Mouse (Mus musculus) liver, adult 2 months (tissue): ENCODE measurements around the gene Cdc42ep4. TPM values are rescaled to one million over a fixed set of nuclear protein-coding genes. Genes with fewer than 3 reads are reported as not detected.

Source experiments
- DNase-seq: peaks from one replicate; pipeline ENCODE4 v3.0.0-alpha.2; 2011; ENCODE audit warnings: low read depth, low spot score; ENCODE audit errors: extremely low read depth
- H3K27ac ChIP-seq: fragments of 200-500 bp; replicated peaks from 2 replicates; pipeline ENCODE4 v1.5.1; 2012; ENCODE audit warnings: low read depth, mild to moderate bottlenecking, control low read depth, inconsistent platforms, low read length; ENCODE audit not compliant: insufficient read depth
- H3K27me3 ChIP-seq: fragments of 200-500 bp; 2 replicates; pipeline ENCODE4 v1.6.1; 2012; ENCODE audit warnings: mild to moderate bottlenecking, moderate library complexity, low read length, inconsistent platforms; ENCODE audit not compliant: control insufficient read depth, insufficient read depth
- H3K36me3 ChIP-seq: fragments of 200-500 bp; 2 replicates; pipeline ENCODE4 v1.6.1; 2012; ENCODE audit warnings: low read length, inconsistent platforms; ENCODE audit not compliant: control insufficient read depth, insufficient read depth
- H3K4me1 ChIP-seq: fragments of 200-500 bp; 2 replicates; pipeline ENCODE4 v1.6.1; 2011; ENCODE audit warnings: low read length; ENCODE audit not compliant: control insufficient read depth, insufficient read depth
- H3K4me3 ChIP-seq: fragments of 200-500 bp; 2 replicates; pipeline ENCODE4 v1.5.1; 2011; ENCODE audit warnings: low read depth, mild to moderate bottlenecking, control low read depth, low read length, moderate library complexity; ENCODE audit not compliant: insufficient read depth
- H3K79me2 ChIP-seq: fragments of 200-500 bp; 2 replicates; pipeline ENCODE4 v1.6.1; 2012; ENCODE audit warnings: inconsistent platforms, mild to moderate bottlenecking, low read length, moderate library complexity; ENCODE audit not compliant: control insufficient read depth, insufficient read depth
- H3K9ac ChIP-seq: fragments of 200-500 bp; 2 replicates; pipeline ENCODE4 v1.6.1; 2012; ENCODE audit warnings: low read depth, mild to moderate bottlenecking, control low read depth, inconsistent platforms, low read length
- CTCF ChIP-seq: fragments of 200-500 bp; IDR thresholded peaks from 2 replicates; pipeline ENCODE4 v1.5.1; 2011; ENCODE audit warnings: low read depth, low read length, control low read depth
- POLR2A ChIP-seq: fragments of 200-500 bp; IDR thresholded peaks from 2 replicates; pipeline ENCODE4 v1.6.1; 2011; ENCODE audit warnings: low read length, control low read depth; ENCODE audit not compliant: insufficient read depth; ENCODE audit errors: extremely low read depth
- WGBS: fragments of 180-500 bp; shearing (Covaris S2); methylation state at CpG from one replicate; pipeline ENCODE4 v1.1.7; 2018; 5-methylcytosine and 5-hydroxymethylcytosine counted together
- polyA plus RNA-seq: library from polyadenylated mRNA; depleted of rRNA; stranded (reverse); fragments of >200 nt; gene quantifications from 2 replicates; pipeline ENCODE4 v1.2.3, GENCODE M21; 2012
- total RNA-seq: library from RNA; depleted of rRNA; stranded (reverse); fragments of >200 nt; gene quantifications from 2 replicates; pipeline ENCODE4 v1.2.3, GENCODE M21; 2014

The Cdc42ep4 gene
- total and polyA plus RNA-seq, 2 experiments = 25.2 to 32.7 TPM

GRCm38 (mm10) chr11:113742998-113743397 lies 8.7 kb downstream of the Cdc42ep4 start:
- Histone ChIP-seq H3K9ac (no peak overlapping the region), H3K27ac (no peak overlapping the region), H3K4me3 (no peak overlapping the region), H3K79me2 (peaks cover 71% of the 10 kb centered on the region), H3K27me3 (no peaks in the 10 kb centered on the region), H3K36me3 (peaks cover 7% of the 10 kb centered on the region), H3K4me1 (peaks cover 29% of the 10 kb centered on the region)
- TF ChIP-seq CTCF = peak; percentile 40; the same call in 1 of the 2 replicates
- no peak for TF ChIP-seq POLR2A
- 93% methylated on average over 1 of the region's 1 CpGs for WGBS
- DNase-seq = no peak

GRCm38 (mm10) chr11:113740100-113740499 lies 11.6 kb downstream of the Cdc42ep4 start:
- WGBS = 62% methylated on average over 7 of the region's 7 CpGs
- H3K4me1 ChIP-seq = peaks cover 26% of the 10 kb centered on the region
- no peak overlapping the region for H3K4me3 ChIP-seq
- no peak overlapping the region for H3K9ac ChIP-seq
- peaks cover 7% of the 10 kb centered on the region for H3K36me3 ChIP-seq
- H3K79me2 ChIP-seq = peaks cover 60% of the 10 kb centered on the region
- H3K27me3 ChIP-seq = no peaks in the 10 kb centered on the region
- TF ChIP-seq POLR2A (no peak), CTCF (no peak)
- DNase-seq = no peak
- peak overlapping the region; percentile 42 for H3K27ac ChIP-seq

- Histone ChIP-seq H3K36me3 (peaks cover 6% of the 10 kb centered on the region), H3K9ac (no peak overlapping the region), H3K4me1 (peaks cover 35% of the 10 kb centered on the region), H3K4me3 (no peak overlapping the region), H3K27ac (0 out of 2 replicates have a peak overlapping the region, but pooled peaks have one; percentile 16), H3K79me2 (peaks cover 61% of the 10 kb centered on the region), H3K27me3 (no peaks in the 10 kb centered on the region)
- no peak for TF ChIP-seq POLR2A
- no peak for TF ChIP-seq CTCF
- peak; percentile 63 for DNase-seq
- WGBS = 30% methylated on average over 8 of the region's 8 CpGs
Measured at GRCm38 (mm10) chr11:113739213-113739612, 12.5 kb downstream of the Cdc42ep4 start.

- Histone ChIP-seq H3K36me3 (no peaks in the 10 kb centered on the region), H3K4me3 (no peak overlapping the region), H3K27ac (no peak overlapping the region), H3K79me2 (peaks cover 59% of the 10 kb centered on the region), H3K27me3 (no peaks in the 10 kb centered on the region), H3K4me1 (peaks cover 47% of the 10 kb centered on the region), H3K9ac (no peak overlapping the region)
- no peak for DNase-seq
- TF ChIP-seq POLR2A (no peak), CTCF (no peak)
- 78% methylated on average over 8 of the region's 8 CpGs for WGBS
Measured at GRCm38 (mm10) chr11:113737912-113738311, 13.8 kb downstream of the Cdc42ep4 start.

GRCm38 (mm10) chr11:113737553-113737854 lies 14.2 kb downstream of the Cdc42ep4 start:
- Histone ChIP-seq H3K9ac (no peak overlapping the region), H3K4me3 (no peak overlapping the region), H3K4me1 (peaks cover 50% of the 10 kb centered on the region), H3K27me3 (no peaks in the 10 kb centered on the region), H3K27ac (no peak overlapping the region), H3K79me2 (peaks cover 60% of the 10 kb centered on the region), H3K36me3 (no peaks in the 10 kb centered on the region)
- WGBS = 57% methylated on average over 3 of the region's 3 CpGs
- DNase-seq = no peak
- no peak for TF ChIP-seq POLR2A
- no peak for TF ChIP-seq CTCF

GRCm38 (mm10) chr11:113736848-113737552 lies 14.7 kb downstream of the Cdc42ep4 start:
- H3K9ac ChIP-seq = no peak overlapping the region
- no peak overlapping the region for H3K27ac ChIP-seq
- H3K36me3 ChIP-seq = no peaks in the 10 kb centered on the region
- peaks cover 52% of the 10 kb centered on the region for H3K4me1 ChIP-seq
- no peak for DNase-seq
- WGBS = 75% methylated on average over 11 of the region's 11 CpGs
- H3K27me3 ChIP-seq = no peaks in the 10 kb centered on the region
- H3K79me2 ChIP-seq = peaks cover 59% of the 10 kb centered on the region
- no peak overlapping the region for H3K4me3 ChIP-seq
- TF ChIP-seq POLR2A (no peak), CTCF (no peak)
